Mouse (Mus musculus): ENCODE measurements around the gene Pgm5.
"Not testable (repeated sequence)": the region's sequence is repeated elsewhere in the genome, so short reads cannot be mapped to it uniquely, and the experiment has no call there.

Pgm5 gene

DNA sequence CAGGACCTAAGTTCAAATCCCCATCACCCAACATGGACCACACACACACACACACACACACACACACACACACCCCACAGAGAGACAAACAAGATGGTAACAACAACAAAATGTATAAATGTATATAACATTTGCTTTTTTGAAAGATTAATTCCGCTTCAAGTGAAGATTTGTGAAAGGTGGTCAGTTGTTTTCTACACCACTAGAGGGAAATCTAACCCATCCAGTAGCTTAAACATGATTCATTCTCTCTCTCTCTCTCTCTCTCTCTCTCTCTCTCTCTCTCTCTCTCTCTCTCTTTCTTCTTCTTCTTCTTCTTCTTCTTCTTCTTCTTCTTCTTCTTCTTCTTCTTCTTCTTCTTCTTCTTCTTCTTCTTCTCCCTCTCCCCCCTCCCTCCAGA is 158.5 kb downstream of the Pgm5 start:
- DNase-seq, result not testable (repeated sequence)

DNA sequence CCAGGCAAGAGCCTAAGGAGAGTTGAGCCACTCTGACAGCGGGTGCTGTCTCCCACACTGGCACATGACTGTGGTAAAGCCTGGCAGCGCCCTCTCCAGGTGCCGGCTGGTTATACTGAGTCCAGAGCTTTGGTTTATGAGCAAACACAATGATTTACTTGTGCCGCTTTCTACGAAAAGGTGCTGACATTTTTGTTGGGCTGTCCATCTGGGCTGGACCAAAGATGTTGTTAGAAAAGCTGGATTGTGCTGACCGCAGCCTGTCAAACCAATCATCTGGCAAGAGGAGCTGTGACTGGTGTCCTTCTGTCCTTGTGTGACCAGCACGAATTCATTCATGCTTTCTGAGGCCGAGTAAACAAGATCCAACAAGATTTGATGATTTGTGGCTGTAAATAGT is 159.9 kb downstream of the Pgm5 start:
- DNase-seq, result peak in 1 of 2 experiments; percentile 45

DNA sequence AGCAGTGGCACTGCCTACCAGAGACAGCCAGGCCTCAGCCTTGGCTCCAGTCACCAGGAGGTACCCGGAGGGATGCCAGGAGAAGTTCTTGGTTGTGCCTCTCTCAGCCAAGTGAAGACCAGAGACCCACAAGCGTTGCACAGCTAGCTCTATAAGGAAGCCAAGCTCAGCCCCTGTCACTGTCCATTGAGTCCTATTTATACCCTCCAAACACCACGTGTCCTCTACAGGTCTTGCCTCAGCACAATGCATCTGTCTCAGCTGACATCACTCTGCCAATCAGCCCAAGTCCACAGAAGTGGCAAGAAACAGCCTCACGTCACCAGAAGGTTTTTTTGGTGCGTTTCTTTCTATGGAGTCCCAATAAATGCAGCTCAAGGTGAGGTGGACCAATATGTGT is 161.0 kb downstream of the Pgm5 start:
- DNase-seq, result no peak

DNA sequence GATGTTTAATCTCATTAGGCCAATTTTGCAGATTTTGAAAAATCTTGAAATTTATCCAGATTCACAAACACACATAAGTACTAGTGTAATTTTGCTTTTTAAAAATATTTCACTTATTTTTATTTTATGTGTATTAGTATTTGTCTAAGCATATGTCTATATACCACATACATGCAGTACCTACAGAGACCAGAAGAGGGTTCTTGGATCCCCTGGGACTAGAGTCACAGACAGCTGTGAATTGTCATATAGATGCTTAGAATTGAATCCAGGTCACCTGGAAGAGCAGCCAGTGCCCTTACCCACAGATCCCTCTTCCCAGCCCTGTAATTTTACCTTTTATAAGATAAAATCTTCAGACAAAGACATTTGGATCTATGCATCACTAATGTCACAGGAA is 161.7 kb downstream of the Pgm5 start:
- DNase-seq, result no peak

DNA sequence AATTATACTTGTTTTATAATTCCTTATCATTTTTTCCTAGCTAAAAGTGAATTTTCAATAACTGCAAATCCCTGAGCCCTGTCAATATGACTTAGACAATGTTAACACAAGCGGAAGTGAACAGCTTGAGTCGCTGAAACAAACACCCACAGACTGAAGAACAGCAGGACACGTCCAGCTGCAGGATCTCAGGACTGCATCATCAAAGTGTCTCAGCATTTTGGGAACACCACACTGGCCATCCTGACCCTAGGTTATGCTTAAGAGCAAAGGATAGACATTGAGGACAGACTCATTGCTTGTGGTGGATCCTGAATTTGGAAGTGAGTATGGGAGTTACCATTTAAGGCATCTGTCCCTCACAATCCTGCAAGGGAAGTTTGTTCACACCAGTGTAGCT is 162.5 kb downstream of the Pgm5 start:
- peak; percentile 23 to 65 for DNase-seq

DNA sequence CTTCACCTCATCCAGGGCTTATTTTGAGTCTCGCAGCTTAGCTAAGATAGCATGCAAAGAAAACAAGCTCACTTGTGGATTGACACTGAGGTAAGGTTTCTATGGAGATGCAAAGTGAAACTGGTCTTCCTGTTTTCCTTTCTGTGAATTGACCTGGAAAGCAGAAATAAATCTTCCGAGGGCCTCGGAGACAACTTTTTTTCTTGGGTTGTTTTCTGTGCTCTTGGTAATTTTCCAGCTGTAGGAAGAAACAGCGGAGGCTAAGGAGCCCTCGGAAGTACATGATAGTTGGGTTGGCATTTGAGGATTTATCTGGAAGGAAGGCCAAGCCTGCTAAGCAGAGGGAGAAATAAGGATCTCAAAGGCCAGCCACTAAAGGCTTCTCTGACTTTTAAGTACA is 163.0 kb downstream of the Pgm5 start:
- DNase-seq, result no peak

DNA sequence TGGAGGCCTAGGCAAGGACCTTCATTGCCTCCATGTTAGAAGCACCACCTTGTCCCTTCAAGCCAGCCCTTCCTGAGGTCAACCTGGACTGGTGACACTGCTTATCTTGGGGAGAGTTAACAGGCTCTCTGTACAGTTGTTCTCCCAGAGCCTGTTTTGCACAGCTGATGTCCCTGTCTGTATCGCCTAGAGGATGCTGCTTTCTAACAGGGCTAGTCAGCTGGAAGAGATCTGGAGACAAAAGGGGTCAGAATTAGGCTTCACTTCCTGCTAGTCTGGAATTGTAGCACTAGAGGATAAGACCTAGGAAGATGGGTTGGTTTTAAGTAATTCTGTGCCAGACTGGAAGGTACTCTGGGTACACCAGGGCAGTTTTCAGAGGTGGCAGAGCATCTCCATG is 163.7 kb downstream of the Pgm5 start:
- DNase-seq, result no peak

DNA sequence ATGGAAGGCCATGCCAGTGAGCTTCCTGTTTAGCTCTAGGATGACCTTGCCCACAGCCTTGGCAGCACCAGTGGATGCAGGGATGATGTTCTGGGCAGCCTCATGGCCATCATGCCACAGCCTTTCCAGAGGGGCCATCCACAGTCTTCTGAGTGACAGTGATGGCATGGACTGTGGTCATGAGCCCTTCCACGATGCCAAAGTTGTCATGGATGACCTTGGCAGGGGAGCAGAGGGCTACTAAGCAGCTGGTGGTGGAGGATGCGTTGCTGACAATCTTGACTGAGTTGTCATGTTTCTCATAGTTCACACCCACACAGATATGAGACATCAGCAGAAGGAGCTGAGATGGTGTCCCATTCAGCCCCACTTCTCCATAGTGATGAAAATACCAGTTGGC is 169.0 kb downstream of the Pgm5 start:
- DNase-seq, result no peak

DNA sequence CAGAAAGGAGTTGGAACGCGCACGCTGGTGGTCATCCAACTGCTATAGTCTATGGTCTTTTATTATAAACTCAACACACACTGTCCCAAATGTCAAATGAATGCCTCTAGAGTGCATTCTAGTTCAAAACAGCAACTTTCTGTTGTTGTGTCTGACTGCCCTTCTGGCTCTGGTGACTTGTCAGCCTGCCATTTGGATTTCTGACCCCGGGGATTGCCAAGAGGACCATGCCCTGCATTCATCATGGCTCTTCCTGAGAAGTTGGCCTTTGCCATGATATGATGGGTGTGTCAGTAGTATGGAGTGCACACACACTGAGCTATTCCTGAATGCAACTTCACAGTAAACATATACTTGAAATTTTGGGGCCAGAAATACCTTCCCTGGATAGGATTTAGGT is 172.1 kb downstream of the Pgm5 start:
- DNase-seq, result no peak

DNA sequence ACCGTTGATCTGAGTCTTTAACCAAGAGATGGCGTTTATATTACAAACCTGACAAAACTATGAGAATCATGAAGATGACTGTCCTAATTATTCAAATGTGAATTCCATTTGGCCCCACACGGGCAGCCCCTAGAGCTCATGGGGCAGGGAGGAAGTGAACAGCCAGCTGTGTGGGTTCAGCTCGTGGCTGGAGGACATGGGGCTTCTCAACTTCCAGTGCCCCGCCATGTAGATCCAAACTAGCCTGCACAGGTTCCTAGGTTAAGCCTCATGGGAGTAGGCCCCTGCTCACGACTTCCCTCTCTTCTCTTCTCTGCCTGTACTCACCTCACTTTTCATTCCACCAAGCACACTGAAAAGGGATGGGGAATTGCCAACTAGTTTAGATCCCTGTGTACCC is 173.3 kb downstream of the Pgm5 start:
- DNase-seq, result no peak

DNA sequence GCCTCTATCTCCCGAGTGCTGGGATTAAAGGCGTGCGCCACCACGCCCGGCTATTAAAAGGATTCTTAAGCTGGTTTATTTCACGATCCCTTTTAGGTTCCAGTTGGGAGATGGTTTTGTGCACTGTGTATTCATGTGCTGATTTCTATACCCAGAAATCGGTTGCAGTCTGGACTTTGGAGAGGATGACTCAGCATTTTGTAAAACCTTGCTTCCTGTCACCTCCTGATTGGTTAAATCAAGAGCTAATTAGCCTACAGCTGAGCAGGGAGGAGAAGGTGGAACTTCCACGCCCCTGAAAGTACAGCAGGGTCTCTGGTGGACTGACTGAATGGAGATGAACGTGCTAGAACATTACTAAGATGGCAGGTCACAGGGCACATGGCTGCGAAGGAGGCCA is 175.2 kb downstream of the Pgm5 start:
- no peak for DNase-seq

DNA sequence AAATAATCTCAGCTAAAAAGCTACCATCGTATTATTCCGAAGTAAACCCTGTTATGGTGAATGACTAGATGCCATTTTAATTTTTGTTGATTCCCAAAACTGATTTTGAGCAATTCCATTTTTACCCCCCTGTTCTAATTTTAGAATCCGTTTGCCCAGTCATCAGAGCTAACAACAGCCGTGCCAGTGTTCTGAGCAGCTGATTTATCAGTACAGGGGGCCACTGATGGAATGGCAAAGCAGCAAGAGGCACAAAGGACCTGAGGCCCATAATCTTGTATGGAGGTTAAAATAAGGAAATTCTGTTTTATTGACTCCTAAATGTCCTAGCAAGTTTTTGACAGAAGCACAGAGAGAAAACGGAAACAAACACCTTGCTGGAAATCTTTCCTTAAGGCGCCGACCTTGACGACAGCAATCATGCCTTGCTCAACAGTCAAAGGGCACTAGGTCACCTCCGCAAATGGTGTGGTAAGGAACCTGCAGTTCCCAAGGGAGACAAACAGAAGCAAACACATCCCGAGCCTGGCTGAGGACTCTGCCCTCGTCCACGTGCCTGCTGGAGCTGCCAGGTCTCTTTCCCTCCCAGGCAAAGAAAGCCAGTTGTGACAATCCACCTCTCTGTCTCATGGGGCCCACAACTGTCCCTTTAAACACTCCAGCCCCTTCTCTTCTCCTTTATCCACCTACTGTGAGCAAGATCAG is 178.5 kb downstream of the Pgm5 start:
- DNase-seq, result no peak

DNA sequence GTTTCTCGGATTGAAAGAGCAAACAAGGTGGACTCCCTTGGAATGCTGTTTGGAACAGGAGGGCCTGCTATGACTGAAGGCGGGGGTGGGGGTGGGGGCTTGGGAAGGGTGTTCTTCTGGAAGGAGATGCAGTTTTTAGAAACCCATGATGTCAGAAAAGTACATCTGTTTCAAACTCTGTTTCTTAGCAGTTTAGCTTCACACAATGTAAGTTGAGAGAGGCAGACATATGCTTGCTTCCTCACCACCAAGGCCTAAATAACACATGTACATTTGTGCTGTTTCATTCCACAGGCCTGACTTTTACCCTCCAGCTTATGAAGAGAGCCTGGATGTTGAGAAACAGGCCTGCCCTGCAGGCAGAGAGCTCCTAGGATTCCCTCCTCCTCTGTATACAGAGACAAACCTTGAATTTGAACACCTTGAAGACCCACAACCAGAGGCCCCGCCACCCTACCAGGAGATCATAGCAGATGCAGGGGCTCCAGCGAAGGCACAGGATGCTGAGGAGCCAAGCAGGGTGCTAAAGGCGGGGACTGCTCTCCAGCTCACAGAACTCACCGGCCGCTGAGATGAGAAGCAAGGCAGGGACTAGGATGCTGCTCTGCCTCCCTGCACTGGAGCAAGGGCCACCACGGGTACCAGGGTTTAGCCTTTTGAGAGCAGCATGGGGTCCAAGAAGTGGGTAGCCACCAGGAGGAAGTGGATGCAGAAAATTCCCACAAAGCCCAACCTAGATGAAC is 184.2 kb downstream of the Pgm5 start:
- no peak for DNase-seq

DNA sequence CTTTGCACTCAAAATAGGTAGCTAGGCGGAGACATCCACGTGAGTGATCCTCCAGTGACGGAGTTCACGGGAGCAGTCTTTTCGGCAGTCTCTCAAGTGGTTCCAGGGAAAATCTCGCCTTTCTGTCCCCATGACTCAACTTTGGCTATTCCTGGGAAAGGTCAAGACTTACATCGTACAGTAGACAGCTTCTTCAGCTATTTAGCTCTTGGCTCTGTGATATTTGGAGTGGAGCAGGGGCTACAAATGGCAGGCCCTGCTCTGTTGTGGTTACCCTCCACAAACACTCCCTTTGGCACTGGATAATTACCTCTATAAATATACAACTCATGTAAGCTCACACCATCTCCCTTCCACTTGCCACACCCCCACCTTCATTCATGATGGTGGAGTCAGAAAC is 185.2 kb downstream of the Pgm5 start:
- no peak for DNase-seq

DNA sequence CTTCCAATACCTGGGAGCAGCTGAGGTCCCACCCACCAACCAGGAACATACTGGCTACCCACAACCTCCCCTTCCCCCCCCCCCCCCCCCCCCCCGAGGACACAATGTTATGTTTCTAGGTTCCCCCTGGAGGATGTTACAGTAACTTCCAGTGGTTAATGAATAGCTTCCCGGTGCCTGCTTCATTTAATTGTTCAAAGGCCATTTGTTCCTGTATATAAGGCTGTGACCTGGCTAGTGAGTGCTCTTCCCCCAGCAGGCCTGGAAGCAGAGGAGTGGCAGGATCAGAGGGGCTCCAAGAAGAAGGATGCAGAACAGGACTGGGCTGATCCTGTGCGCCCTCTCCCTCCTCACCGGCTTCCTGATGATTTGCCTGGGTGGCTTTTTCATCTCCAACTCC is 187.9 kb downstream of the Pgm5 start, which contains the start of gene Tmem252:
Tmem252 (plus strand) TSS at position 247 of the 400 bp plus-strand sequence.
- peak in 1 of 2 experiments; percentile 7 for DNase-seq

DNA sequence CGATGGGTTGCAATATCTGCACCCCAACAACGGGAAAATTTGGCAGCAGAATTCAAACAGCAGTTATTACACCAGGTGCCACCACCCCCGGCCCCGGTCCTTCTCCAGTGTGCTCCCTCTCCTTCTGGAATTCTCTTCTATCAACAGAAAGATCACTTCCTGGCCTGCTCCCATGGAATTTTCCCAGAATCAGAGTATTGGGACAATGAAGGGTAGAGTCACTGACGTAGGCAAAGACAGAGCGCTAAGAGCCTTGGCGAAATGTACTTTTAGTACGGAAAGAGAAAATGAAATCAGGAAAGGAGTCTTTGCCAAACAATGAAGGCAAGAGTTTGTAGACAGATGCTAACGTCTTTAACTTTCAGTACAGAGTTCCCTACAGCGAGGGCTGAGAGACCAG is 188.3 kb downstream of the Pgm5 start:
- DNase-seq, result peak; percentile 31 to 41

DNA sequence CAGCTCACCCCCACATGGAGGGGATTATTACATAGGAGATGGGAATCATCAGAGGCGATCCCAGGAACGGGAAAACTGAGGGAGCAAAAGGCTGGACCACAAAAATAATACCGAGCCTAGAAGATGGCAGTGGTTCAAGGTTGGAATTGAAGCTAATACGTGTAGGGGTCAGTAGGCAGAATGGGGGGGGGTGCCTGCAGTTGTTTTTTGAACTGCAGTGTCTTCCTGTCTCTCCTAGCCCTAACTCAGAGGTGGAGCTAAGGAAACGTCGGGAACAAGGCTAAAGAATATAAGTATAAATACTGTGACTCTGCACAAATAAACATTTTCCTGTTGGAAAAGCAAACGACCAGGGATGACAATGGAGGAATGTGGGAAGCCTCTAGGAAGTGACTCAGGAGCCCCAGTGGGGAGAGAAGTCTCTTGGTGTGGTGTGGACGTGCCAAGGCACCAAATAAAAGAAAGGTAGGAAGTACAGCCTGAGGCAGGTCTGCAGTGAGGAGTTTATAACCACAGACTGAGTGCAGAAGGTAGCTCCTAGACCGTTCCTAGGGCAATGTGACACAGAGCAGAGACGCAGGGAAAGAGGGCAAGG is 189.2 kb downstream of the Pgm5 start:
- peak; percentile 21 to 32 for DNase-seq

DNA sequence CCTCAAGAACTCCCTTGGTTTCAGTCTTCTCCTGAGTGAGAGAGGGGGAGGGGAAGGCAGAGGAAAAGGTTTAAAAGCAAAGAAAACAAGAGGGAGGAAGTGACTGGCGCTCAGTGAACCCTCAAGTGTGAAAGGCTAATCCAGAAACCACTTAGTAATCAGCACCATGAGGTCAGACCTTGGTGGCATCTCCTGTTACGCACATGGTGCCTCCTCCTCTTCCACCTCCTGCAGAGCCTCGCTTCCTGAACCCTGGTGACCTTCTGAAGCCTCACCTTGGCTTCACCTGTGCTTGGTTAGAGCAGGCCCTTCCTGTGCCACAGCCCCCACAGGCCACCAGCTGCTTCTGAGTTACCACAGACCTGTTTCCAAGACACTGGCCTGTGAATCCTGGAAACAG is 190.1 kb downstream of the Pgm5 start:
- peak in 1 of 2 experiments; percentile 9 for DNase-seq

DNA sequence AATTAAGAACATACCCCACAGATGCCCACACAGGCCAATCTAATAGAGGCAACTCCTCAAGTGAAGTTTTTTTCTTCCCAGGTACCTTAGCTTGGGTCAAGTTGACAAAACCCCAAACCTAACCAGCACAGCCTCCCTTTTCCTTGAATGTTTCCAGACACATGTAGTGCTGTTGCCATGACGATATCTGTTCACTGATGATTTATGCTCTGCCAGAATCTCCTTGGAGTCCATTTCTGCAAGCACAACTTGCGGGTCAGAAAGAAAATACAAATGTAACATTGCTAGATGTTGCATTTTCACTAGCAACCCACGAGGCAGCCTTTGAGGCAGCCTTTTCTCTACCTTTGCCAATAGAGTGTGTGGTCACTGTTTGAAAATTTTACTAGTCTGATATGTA is 194.1 kb downstream of the Pgm5 start:
- no peak for DNase-seq

DNA sequence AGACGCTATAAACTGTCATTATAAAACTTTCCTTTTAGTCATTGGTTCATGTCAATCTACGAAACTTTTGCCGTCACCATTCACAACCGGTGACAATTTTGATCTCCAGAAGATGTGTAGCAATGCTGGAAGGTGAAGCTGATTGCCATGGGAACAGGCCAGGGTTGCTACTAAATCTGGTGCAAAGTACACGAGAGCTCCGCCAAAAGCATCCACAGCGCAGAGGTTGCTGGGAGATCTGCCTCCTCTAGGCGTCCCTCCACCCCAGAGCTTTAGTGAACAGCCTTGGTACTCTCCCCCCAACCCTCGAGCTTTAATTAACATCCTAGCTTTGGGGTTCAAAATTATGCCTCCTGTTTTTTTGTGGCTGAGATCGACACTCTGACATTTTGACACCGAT is 195.9 kb downstream of the Pgm5 start:
- DNase-seq, result no peak

DNA sequence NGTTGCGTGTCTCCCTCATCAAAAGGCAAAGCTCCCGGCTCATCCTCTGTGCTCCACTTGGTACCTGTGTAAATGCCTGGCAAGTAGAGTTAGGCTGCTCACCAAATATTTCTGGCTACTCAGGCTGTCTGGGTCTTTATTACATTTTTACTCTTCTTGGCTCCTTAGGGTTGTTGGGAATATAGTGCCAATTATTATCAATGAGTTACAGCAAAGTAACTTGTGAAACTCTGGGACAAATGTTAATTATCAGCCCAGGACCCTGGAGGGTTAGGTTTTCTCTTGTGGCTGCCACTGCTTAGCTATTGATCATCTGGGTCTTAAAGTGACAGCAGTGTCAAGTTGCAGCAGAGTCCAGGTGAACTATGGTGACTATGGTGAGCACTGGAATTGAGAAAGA is 199.3 kb downstream of the Pgm5 start:
- DNase-seq, result no peak

DNA sequence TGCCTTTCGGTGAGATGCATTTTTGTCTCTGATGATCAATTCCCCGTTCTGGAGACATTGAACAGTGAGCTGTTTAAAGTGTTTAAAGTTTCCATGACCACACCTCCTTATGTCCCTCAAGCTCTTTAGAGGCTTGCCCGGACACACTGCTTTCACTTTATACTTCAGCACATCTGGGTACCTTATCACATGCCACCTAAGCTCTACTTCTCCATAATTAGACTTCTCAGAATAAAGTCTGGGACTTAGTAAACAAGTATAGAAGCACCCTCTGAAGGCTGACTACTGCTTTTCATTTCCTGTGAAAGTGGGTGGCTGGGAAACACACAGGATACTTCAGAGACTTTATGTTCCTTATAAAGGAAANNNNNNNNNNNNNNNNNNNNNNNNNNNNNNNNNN is 204.7 kb downstream of the Pgm5 start:
- DNase-seq, result no peak

DNA sequence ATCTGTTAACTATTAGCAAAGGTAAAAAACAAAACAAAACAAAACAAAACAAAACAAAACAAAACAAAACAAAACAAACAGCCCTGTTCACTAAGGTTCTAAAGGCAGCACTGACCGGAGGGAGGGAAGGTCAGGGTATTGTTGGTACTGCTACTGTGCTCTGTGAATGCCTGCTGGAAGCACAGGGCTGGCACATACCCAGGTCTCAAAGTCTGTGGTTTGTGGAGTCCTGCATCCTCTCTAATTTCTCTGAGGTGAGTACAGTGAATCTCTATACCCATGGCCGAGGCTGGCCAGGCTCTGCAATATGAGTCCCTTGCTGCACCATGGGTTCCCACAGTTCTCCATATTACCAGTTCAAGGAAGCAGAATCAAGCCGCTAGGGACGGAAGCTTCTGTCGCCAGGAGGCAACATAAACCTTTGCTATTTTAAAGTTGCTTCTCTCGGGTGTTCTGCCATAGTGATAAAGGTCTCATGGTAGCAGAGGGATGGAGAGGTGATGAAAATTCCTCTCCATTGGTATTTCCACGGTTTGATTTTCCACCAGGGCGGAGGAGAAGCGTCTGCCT is 208.3 kb downstream of the Pgm5 start:
- no peak for DNase-seq
